Mouse (Mus musculus): Measurements from ENCODE around the gene Arsg.

GRCm38 (mm10) chr11:109443468-109444263 lies 29.5 kb upstream of the Arsg start:
- TF ChIP-seq CTCF (IDR thresholded peaks at IDR 0.05; ENCODE audit: extremely low read depth, insufficient read depth, low read length) (no peak), POLR2A (IDR thresholded peaks at IDR 0.05; ENCODE audit: extremely low read depth, insufficient read depth, low read length) (no peak)
